Mouse (Mus musculus): ENCODE data around the gene Dus3l.

The Dus3l gene

DNA sequence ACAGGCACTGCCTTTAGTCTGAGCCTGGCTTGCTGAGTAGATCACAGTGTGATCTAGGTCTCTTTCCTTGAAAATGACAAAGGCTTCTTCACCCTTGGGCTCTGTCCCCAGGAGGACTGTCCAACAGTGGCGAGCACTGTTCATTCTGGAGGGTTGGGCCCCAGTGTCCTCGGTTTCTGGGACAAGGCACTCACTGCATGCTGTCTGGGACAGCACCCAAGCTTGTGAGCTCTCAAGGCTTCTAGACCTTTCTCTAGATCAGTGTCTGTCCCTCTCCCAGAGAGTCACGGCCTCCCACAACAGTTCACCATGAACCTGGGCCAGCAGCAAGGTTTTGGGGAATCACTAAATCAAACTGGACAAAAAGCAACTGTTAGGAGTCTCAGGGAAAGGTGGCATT is 28.0 kb downstream of the Dus3l start:
- DNase-seq (ENCODE audit: low read depth): no peak

- DNase-seq (ENCODE audit: low read depth): no peak
These were observed 29.2 kb downstream of the Dus3l start for GRCm38 (mm10) chr17:56793614-56794319.

GRCm38 (mm10) chr17:56799276-56799675 is 34.7 kb downstream of the Dus3l start:
- DNase-seq (ENCODE audit: low read depth): no peak

DNA sequence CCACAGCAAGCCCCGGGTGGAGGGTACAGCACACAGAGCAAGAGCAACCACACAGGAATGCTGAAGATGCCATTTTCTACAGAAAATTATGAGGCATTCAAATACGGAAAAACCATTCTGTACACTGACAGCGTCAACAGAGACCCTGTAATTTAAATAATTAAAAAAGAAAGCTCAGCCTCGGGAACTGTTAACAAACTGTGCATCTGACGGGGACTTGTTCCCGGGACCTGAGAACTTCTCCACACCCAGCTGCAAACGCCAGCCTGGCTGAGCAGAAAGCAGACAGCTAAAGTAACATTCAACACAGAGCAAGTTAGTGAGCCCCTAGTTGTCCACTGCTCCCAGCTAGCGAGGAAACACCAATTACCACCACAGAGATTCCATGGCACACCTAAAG is 37.5 kb downstream of the Dus3l start:
- no peak for DNase-seq (ENCODE audit: low read depth)

GRCm38 (mm10) chr17:56804952-56805351 is 40.4 kb downstream of the Dus3l start:
- no peak for DNase-seq (ENCODE audit: low read depth)

DNA sequence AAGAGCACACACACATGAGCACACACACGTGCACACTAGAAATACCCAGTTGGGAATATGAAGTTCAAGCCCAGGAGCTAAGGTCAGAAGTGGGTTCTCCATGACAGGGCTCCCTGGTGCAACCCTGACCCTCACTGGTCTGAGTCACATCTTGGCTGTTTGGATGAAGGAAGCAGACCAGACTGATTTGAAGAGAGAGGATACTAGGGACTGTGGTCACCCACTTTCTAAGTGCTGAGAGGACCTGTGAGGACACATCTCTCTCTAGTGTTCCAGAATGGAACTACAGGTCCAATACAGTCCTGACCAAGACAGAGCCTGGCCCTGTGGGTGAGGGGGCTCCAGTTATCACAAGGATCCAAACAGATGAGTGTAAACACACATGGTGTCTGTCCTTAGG is 41.2 kb downstream of the Dus3l start:
- DNase-seq (ENCODE audit: low read depth): no peak

DNA sequence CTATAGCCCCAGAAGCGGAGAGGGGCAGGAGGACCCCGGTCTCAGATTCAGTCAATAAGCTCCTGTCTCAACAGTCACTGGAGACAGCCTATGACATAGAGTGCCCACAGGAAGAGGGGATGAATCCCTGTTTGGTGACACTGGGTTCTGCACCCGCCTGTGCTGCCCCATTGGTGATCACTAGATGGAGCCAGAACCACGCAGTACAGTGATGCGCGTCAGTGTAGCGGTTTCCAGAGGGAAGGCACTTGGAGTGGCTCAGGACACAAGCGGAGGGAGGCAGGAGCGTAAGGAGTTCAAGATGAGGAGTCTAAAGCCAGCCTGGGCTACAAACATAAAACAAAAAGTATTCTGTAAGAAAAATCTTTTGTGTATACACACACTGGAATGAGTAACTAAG is 44.0 kb downstream of the Dus3l start:
- DNase-seq (ENCODE audit: low read depth): no peak

DNA sequence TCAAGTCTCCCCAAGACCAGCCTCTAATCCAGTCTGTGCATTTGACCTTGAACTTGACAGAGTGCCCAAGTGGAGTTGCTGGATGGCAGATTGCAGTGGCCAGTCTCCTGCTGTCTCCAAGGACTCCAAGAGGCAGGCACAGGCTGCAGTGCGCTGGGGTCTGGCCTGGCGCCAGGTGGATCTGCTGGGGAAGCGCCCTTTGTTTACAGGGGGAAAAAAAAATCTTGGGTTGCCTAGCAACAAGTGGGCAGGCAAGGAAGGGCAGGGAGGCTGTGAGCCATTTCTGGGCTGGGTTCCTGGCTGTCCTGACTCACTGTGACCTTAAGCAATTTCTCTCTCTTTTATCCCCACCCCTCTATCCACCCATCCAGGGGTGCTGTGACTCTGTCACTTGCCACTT is 45.7 kb downstream of the Dus3l start:
- DNase-seq (ENCODE audit: low read depth): peak; percentile 79

GRCm38 (mm10) chr17:56814316-56815056 is 49.9 kb downstream of the Dus3l start:
- peak; percentile 73 for DNase-seq (ENCODE audit: low read depth)

GRCm38 (mm10) chr17:56815057-56815345 is 50.4 kb downstream of the Dus3l start:
- DNase-seq (ENCODE audit: low read depth): no peak

DNA sequence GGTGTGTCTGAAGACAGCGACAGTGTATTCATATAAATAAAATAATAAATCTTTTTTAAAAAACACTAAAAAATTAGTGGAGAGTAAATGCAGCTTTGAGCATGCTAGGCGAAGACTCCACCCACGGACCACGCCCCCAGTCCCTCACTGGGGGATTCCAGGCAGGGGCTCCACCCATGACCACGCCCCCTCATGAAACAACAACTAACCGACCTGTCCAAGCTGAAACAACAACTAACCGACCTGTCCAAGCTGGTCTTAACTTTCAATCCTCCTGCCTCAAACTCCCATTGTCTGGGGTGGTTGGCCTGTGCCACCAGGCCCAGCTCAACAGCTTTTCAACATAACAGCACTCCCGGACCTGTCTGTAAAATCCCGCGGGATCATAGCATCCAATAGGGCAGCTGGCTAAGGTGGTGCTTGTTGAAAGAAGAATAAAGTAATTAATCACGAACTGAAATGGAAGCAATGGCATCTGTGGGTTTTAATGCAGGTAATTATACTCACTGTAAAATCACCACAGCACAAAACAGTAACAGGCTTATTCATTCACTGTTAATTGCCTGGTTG is 53.6 kb downstream of the Dus3l start:
- DNase-seq (ENCODE audit: low read depth): no peak

- no peak for DNase-seq (ENCODE audit: low read depth)
These were observed 54.5 kb downstream of the Dus3l start for GRCm38 (mm10) chr17:56819032-56819545.

All from fibroblast of lung, adult 2 months (primary cell).